Mouse (Mus musculus) hindbrain, embryonic 15.5 days (tissue): ENCODE data around the gene Ly6g5b. TPM values are rescaled to one million over a fixed set of nuclear protein-coding genes. Genes with fewer than 3 reads are reported as not detected.

Experiments
- ATAC-seq: fragments of 200-750 bp; cut with Nextera tagmentation; 2 replicates; pipeline ENCODE4 v1.8.0; 2017; ENCODE audit warnings: low read depth, moderate number of reproducible peaks, moderate TSS enrichment; ENCODE audit not compliant: low FRiP score
- H3K27ac ChIP-seq: fragments of 300-500 bp; sonication (generic); replicated peaks from 2 replicates; pipeline ENCODE4 v1.5.1; 2015; ENCODE audit warnings: mild to moderate bottlenecking, inconsistent platforms
- H3K27me3 ChIP-seq: fragments of 300-500 bp; sonication (generic); 2 replicates; pipeline ENCODE4 v1.6.1; 2015; ENCODE audit warnings: control low read depth, inconsistent platforms
- H3K36me3 ChIP-seq: fragments of 300-500 bp; sonication (generic); 2 replicates; pipeline ENCODE4 v1.6.1; 2015; ENCODE audit warnings: control low read depth, inconsistent platforms
- H3K4me1 ChIP-seq: fragments of 300-500 bp; sonication (generic); replicated peaks from 2 replicates; pipeline ENCODE4 v1.6.1; 2015; ENCODE audit warnings: control low read depth, inconsistent platforms
- H3K4me2 ChIP-seq: fragments of 300-500 bp; sonication (generic); 2 replicates; pipeline ENCODE4 v1.6.1; 2015; ENCODE audit warnings: moderate library complexity, mild to moderate bottlenecking, inconsistent platforms
- H3K4me3 ChIP-seq: fragments of 300-500 bp; sonication (generic); 2 replicates; pipeline ENCODE4 v1.5.1; 2015; ENCODE audit warnings: mild to moderate bottlenecking, inconsistent platforms
- H3K9ac ChIP-seq: fragments of 300-500 bp; sonication (generic); 2 replicates; pipeline ENCODE4 v1.6.1; 2015; ENCODE audit warnings: inconsistent platforms
- H3K9me3 ChIP-seq: fragments of 300-500 bp; sonication (generic); 2 replicates; pipeline ENCODE4 v1.6.1; 2016; ENCODE audit warnings: control low read depth, inconsistent platforms
- WGBS: fragments of 180-500 bp; shearing (Covaris S2); methylation state at CpG from one replicate; pipeline ENCODE4 v1.1.7; 2015; 5-methylcytosine and 5-hydroxymethylcytosine counted together
- polyA plus RNA-seq: library from polyadenylated mRNA; unstranded; fragments of >200 nt; fragmentation: Nextera tagmentation; extraction: Ambion mirVana; gene quantifications from 2 replicates; pipeline ENCODE4 v1.2.1, GENCODE M21; 2015

The Ly6g5b gene
- 1.1 and 1.2 TPM in 2 replicates for polyA plus RNA-seq

DNA sequence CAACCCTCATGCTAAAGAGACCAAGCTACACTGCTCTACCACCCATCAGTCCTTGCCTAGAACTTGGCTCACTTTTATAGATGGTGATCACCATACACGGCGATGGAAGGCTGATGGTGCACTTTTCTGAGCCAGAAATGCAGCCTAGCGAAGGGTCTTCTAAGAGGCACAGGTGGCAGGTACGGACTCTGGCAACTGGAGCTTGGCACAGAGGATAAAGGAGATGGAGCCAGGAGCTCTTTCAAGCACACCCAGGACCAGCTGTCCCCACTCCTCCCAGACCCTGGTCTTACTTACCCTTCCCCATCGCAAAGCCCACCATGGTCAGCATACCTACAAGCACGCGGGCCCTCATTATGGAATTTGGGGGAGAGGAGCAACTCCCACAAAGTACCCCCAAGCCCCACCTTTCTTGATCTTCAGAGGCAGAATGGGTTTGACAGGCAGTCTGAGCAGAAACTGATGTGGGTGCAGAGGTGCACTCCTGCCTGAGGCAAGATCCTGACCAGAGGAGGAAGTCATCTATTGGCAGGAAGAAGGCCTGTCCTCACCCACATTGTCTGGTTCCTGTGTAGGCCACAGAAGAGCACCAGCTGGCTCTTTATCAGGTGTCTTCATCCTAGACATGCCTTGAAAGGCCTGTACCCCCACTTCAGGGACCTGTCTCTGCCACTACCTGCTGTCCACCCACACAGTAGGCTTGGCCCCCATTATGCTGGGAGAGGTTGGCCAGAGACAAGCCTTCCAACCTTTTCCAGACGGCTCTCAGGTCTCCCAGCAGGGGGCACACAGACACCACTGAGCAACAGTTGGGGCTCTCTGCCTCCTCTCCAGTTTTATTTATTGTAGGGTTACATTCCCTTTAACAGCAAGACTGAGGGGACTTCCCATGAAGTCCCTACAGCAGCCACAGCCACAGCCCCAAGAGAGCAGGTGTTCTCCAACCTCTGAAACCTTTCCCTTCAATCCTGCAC, at the start of gene Ly6g5b:
Gene Ly6g5b (minus strand): TSS at position 383 of the 974 bp plus-strand sequence.
- H3K4me1 ChIP-seq = peaks cover 9% of the 10 kb centered on the region
- H3K27me3 ChIP-seq = no peaks in the 10 kb centered on the region
- no peak within 1 kb of the TSS for H3K27ac ChIP-seq
- 87% methylated on average over 8 of the region's 8 CpGs for WGBS
- H3K4me3 ChIP-seq = no peak within 1 kb of the TSS
- H3K9me3 ChIP-seq = no peaks in the 10 kb centered on the region
- no peak within 1 kb of the TSS for H3K9ac ChIP-seq
- H3K4me2 ChIP-seq = no peak within 1 kb of the TSS
- peaks cover 47% of the 10 kb centered on the region for H3K36me3 ChIP-seq
- ATAC-seq = no peak

DNA sequence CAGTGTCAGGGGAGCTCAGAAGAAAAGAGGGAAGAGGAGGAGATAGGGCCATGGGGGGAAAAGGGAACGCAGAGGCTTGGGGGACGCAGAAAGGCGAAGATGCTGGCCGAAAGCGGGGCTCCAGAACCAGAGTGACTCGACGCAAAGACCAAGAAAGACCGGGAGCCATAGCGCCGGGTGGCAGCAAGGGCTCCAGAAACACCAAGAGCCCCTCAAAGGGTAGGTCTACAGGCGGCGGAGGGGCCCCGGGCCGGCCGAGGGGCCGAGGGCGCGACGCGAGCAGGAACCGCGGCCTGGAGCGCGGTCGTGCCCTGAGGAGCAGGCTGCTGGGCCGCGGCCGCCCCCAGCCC, 49.0 kb upstream of the Ly6g5b start:
- no peaks in the 10 kb centered on the region for H3K9me3 ChIP-seq
- peak overlapping the region; percentile 100 for H3K9ac ChIP-seq
- peak overlapping the region; percentile 96 for H3K4me3 ChIP-seq
- under 1% methylated on average over 24 of the region's 28 CpGs for WGBS
- H3K4me1 ChIP-seq = peaks cover 39% of the 10 kb centered on the region
- H3K27me3 ChIP-seq = no peaks in the 10 kb centered on the region
- peak overlapping the region; percentile 95 for H3K4me2 ChIP-seq
- H3K27ac ChIP-seq = peak overlapping the region; percentile 99
- peaks cover 30% of the 10 kb centered on the region for H3K36me3 ChIP-seq
- ATAC-seq = no peak

DNA sequence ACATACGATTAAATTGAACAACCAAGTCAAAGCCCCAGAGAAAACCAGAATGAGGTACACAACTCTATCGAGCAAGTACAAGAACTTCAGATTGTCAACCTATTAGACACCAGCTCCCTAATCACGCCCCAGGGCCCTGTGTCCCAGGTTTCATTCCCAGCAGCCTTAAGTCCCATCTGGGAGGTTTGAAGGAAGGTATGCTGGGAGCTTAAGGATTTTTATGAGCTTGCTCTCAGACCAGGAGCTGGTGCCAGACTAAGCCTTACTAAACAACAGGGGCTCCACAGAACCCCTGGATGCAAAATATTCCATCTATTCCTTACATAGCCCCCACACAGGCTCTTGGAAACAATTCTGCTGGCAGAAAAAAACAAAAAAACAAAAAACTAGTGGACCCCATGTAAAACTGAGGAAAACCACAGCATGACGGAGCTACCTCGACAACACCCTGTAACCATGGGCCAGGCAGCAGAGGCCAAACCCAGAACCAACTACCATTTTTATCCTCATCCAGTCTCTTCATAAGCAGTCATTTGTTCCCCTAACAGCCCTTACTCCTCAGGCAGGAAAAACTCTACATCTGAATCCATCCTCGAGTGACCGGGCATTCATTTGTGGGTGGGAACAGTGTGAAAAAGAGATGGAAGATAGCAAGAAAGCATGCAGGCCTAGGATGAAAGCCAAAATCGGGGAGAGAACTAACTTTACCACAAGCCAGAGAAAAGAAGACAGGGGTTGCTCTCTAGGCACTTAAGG, 48.3 kb upstream of the Ly6g5b start:
- H3K36me3 ChIP-seq = peaks cover 37% of the 10 kb centered on the region
- H3K9me3 ChIP-seq = no peaks in the 10 kb centered on the region
- no peaks in the 10 kb centered on the region for H3K27me3 ChIP-seq
- H3K9ac ChIP-seq = peak overlapping the region; percentile 100
- peak overlapping the region; percentile 99 for H3K27ac ChIP-seq
- WGBS = 8% methylated on average over 8 of the region's 8 CpGs
- peaks cover 39% of the 10 kb centered on the region for H3K4me1 ChIP-seq
- ATAC-seq = no peak
- peak overlapping the region; percentile 96 for H3K4me3 ChIP-seq
- peak overlapping the region; percentile 95 for H3K4me2 ChIP-seq

DNA sequence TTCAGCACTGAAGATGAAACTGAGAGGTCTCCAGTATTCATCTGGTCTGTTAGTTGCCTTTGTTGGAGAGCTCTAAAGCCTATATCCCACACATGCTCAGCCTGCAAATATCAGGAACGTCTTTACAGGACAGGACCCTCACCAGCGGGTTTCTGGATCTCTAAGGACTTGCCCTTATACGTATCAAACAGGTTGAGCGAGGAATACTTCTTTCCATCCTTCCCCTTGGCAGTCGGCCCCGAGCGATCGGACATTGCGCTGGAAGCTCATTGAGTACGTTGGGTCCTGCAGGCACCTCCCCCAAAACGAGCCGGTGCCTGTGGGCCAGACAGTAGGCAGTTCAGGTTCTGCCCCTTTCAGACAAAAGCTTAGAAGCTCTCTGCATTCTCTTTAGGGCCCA, 47.5 kb upstream of the Ly6g5b start:
- 38% methylated on average over 12 of the region's 12 CpGs for WGBS
- H3K36me3 ChIP-seq = peaks cover 44% of the 10 kb centered on the region
- H3K27ac ChIP-seq = no peak overlapping the region; the same call in 1 of the 2 replicates
- H3K4me3 ChIP-seq = peak overlapping the region; percentile 96
- peak overlapping the region; percentile 95 for H3K4me2 ChIP-seq
- H3K27me3 ChIP-seq = no peaks in the 10 kb centered on the region
- ATAC-seq = no peak
- peak overlapping the region; percentile 100 for H3K9ac ChIP-seq
- no peaks in the 10 kb centered on the region for H3K9me3 ChIP-seq
- H3K4me1 ChIP-seq = peaks cover 39% of the 10 kb centered on the region

DNA sequence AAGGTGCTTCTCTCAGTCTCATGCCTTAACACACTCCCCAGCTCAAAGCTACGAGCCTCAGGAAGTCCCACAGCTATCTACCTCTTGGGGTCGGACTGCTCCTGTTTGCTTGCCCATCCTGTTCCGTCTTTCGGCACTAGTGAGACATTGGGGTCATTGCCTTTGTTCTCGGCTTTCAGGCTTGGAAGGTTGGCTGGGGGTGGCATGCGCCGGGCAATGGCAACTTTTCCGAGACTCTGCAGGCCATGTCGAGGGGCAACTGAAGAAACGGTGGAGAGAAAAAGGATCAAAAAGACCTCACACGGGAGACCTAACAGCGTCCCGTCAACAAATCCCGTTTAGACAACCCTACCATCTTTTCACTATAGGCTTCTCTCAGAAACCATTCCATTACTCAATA, 46.9 kb upstream of the Ly6g5b start:
- peaks cover 51% of the 10 kb centered on the region for H3K36me3 ChIP-seq
- ATAC-seq = no peak
- 76% methylated on average over 14 of the region's 14 CpGs for WGBS

DNA sequence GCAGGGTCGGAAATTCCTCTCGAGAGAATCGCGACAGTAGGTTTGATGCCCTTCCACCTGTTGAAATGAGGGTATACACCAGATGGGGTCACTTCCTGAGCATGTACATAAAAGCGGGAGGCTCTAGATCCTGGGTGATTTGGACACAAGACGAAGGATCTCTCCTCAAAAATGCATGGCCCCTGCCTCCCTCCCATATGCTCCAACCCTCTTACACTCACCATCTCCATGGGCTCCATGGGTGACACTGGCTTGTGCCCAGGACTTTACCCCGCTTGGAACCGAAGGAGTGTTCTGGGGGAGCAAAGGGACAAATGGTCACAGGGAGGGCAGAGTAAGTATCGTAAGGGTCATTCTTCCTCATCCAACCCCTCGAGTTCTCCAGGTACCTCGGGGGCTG, 46.2 kb upstream of the Ly6g5b start:
- H3K36me3 ChIP-seq = peaks cover 58% of the 10 kb centered on the region
- no peak for ATAC-seq
- H3K4me2 ChIP-seq = no peak overlapping the region
- H3K4me1 ChIP-seq = peaks cover 33% of the 10 kb centered on the region
- no peak overlapping the region for H3K27ac ChIP-seq
- H3K9ac ChIP-seq = no peak overlapping the region
- peak overlapping the region; percentile 96; the same call in 1 of the 2 replicates for H3K4me3 ChIP-seq
- WGBS = 83% methylated on average over 11 of the region's 11 CpGs
- no peaks in the 10 kb centered on the region for H3K9me3 ChIP-seq
- no peaks in the 10 kb centered on the region for H3K27me3 ChIP-seq

More for the DNA sequence above, 46.9 kb upstream of the Ly6g5b start:
- Histone ChIP-seq H3K27me3 (no peaks in the 10 kb centered on the region), H3K9ac (0 out of 2 replicates have a peak overlapping the region, but pooled peaks have one; percentile 100), H3K4me2 (peak overlapping the region; percentile 95), H3K4me1 (peaks cover 39% of the 10 kb centered on the region), H3K27ac (no peak overlapping the region), H3K9me3 (no peaks in the 10 kb centered on the region), H3K4me3 (peak overlapping the region; percentile 96)

DNA sequence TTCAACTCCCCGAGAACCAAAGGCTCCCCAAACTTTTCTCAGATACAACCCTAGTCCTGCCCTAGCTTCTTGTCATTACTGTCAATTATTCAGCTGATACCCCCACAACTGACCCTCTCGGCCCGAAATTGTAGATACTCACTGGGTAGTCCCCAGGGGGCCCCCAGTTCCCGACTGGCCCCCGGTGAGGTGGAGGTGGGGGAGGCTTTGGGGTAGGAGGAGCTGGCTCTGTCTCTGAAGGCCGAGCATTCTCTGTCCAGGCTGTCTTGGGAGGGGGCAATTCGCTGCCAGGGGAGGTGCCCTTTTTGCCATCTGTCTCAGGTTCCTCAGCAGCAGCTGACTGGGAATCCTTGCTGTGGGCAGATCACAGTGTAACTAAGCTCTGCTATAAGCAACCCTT, 44.4 kb upstream of the Ly6g5b start:
- no peak overlapping the region for H3K9ac ChIP-seq
- no peaks in the 10 kb centered on the region for H3K27me3 ChIP-seq
- H3K9me3 ChIP-seq = no peaks in the 10 kb centered on the region
- peaks cover 75% of the 10 kb centered on the region for H3K36me3 ChIP-seq
- peaks cover 24% of the 10 kb centered on the region for H3K4me1 ChIP-seq
- no peak overlapping the region for H3K4me2 ChIP-seq
- H3K27ac ChIP-seq = no peak overlapping the region
- H3K4me3 ChIP-seq = no peak overlapping the region
- no peak for ATAC-seq
- WGBS = 88% methylated on average over 7 of the region's 7 CpGs

DNA sequence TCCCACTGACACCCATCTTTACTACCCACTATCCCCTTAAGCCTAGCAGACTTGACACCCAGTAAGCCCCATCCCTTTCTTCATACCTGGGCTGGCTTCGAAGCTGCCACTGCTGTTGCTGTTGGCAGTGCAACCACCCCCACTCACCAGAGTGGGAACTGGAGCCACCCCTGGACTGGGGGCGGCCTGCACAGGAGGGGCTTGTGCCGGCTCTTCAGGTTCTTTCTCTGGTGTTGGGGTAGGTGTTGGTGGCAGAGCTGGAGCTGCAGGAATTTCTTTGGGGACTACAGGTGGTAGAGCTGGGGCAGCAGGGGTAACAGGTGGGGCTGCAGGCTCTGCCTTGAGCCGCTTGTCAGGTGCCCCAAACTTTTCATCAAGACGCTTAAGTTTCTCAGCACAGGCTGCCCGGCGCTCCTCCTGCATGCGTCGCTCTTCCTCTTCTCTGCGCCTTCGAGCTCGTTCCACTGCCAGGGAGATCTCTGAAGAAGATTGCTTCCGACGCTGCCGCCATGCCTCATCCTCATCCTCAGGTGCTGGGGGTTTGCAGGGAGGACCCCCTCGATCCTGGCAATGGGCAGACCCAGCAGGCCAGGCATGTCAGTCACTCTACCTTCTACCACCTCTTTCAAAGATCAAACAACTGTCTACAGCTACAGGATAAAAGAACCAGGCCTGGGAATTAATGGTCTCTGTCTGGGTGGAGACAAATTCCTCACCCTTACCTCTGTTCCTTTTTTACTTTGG, 43.8 kb upstream of the Ly6g5b start:
- no peak overlapping the region for H3K27ac ChIP-seq
- H3K4me1 ChIP-seq = peaks cover 24% of the 10 kb centered on the region
- ATAC-seq = no peak
- no peak overlapping the region for H3K9ac ChIP-seq
- 92% methylated on average over 16 of the region's 16 CpGs for WGBS
- H3K4me2 ChIP-seq = no peak overlapping the region
- H3K27me3 ChIP-seq = no peaks in the 10 kb centered on the region
- H3K36me3 ChIP-seq = peaks cover 82% of the 10 kb centered on the region
- H3K9me3 ChIP-seq = no peaks in the 10 kb centered on the region
- no peak overlapping the region for H3K4me3 ChIP-seq

DNA sequence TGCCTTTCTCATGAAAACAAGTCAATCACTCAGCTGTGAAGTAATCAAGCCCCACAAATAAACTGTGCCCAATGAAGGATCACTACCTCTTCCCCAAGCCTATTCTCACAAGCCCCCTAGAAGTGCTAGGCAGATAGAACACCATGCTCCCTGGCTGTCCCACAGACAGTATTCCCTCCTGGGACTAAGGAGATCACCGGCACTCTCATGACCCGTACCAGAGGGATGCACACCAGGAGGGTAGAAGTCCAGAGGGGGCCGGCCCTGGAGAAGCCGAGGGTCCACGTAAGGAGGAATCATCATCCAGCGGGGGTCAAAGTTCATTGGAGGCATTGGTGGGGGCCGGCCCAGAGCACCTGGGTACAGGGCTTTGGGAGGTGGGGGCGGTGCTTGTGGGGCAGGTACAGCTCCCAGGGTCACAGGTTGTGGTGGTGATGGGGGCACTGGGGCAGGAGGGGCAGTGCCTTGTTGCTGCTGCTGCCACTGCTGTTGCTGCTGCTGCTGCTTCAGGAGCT, 42.5 kb upstream of the Ly6g5b start:
- ATAC-seq = no peak
- H3K27me3 ChIP-seq = no peaks in the 10 kb centered on the region
- no peak overlapping the region for H3K27ac ChIP-seq
- H3K9me3 ChIP-seq = no peaks in the 10 kb centered on the region
- WGBS = 93% methylated on average over 8 of the region's 8 CpGs
- H3K4me3 ChIP-seq = no peak overlapping the region
- no peak overlapping the region for H3K4me2 ChIP-seq
- peaks cover 16% of the 10 kb centered on the region for H3K4me1 ChIP-seq
- H3K36me3 ChIP-seq = peaks cover 95% of the 10 kb centered on the region
- no peak overlapping the region for H3K9ac ChIP-seq

DNA sequence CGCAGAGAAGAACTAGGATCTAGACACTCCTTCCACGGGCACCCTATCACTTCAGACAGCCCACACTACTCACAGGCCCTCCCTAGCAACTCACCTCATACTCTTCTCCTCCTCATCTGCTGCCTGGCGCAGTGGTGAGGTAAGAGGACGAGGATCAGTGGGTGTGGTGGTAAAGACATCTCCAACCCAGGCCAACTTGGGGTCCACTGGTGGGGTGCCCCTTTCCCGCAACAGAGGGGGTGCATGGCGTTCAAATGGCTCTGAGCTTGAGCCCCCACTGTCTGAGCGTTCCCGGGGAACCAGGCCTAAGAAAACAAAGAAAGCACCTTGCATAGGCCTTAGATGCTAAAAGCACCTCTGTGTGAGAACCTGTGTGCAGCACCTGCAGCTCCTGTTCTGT, 42.0 kb upstream of the Ly6g5b start:
- H3K4me3 ChIP-seq = no peak overlapping the region
- peaks cover 11% of the 10 kb centered on the region for H3K4me1 ChIP-seq
- H3K4me2 ChIP-seq = no peak overlapping the region
- no peak overlapping the region for H3K27ac ChIP-seq
- H3K9me3 ChIP-seq = no peaks in the 10 kb centered on the region
- peaks cover 99% of the 10 kb centered on the region for H3K36me3 ChIP-seq
- no peak overlapping the region for H3K9ac ChIP-seq
- 96% methylated on average over 8 of the region's 8 CpGs for WGBS
- no peaks in the 10 kb centered on the region for H3K27me3 ChIP-seq
- no peak for ATAC-seq

DNA sequence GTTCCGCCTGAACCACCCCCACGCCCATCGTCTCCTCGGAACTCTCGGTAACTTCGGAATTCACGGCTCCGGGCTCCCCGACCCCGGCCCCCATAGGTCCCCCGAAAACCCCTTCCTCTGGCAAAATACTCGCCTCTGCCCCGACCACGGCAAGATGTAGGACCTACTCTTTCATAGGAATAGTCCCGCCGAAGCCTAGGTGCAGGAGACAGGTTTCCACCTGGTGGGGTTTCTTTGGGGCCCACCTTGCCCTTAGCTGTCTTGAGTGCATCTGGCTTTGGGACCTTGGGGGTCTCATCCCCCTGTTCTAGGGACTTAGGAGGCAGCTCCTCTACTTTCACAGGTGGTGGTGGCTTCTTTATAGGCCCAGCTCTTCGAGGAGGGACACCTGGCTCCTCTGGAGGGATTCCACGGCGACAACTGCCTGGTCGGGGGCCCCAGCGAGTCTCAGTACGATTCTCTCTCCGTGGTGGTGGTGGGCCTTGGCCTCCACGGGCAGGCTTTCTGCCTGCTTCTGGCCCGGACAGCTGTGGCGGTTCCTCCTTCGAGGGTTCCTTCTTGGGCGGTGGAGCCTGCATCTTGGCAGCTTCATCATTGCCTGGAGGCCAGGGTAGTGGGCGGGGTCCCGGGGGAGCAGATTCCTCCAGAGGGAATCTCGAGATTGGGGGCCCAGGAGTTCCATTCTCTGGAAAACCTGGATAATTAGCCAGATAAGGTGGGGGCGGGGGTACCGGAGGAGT, 41.4 kb upstream of the Ly6g5b start:
- no peaks in the 10 kb centered on the region for H3K27me3 ChIP-seq
- H3K4me2 ChIP-seq = no peak overlapping the region
- 92% methylated on average over 33 of the region's 33 CpGs for WGBS
- H3K9ac ChIP-seq = no peak overlapping the region
- peaks cover 98% of the 10 kb centered on the region for H3K36me3 ChIP-seq
- peaks cover 5% of the 10 kb centered on the region for H3K4me1 ChIP-seq
- no peak for ATAC-seq
- no peak overlapping the region for H3K27ac ChIP-seq
- H3K4me3 ChIP-seq = no peak overlapping the region
- H3K9me3 ChIP-seq = no peaks in the 10 kb centered on the region
